Mouse (Mus musculus): ENCODE measurements around the gene Gas7.

Gas7 gene

GRCm38 (mm10) chr11:67537353-67537752 lies 82.1 kb downstream of the Gas7 start:
- DNase-seq, result no peak

- no peak for DNase-seq
These were observed 83.3 kb downstream of the Gas7 start for GRCm38 (mm10) chr11:67538557-67538956.

DNA sequence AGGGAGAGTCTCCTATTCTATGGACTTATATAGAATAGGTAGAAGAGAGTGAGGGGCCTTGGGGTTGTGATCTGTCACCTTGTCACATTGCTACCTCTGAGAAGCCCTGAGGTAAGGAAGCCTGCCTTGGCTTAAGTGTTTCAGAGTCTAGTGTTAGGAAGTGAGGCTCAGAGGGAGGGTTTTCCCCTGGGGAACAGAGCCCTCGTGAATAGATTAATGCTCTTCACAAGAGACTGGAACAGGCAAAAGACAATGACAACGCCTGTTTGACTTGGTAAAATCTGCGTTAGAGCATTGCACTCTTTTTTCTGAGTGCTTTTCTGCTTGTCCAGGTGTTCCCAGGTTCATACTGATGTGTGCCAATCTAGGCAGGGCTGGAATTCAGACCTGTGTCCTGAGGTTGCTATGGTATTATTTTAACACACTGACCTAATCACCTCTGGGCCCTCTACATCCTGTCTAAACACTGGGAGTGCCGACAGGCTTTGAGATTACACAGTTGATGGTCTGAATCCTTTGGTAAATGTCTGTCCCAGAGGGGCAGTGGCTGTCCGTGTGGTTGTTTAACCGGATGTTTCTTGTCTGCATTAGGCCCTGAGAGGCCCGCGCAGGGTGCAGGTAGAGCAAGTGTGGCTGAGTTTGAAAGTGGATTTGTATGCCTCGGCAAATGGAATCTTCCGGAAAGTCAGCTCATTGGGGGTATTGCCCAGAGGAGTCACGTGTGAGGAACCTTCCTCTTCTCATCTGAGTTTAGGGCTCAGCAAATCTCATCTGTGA lies 89.6 kb downstream of the Gas7 start:
- no peak for DNase-seq

DNA sequence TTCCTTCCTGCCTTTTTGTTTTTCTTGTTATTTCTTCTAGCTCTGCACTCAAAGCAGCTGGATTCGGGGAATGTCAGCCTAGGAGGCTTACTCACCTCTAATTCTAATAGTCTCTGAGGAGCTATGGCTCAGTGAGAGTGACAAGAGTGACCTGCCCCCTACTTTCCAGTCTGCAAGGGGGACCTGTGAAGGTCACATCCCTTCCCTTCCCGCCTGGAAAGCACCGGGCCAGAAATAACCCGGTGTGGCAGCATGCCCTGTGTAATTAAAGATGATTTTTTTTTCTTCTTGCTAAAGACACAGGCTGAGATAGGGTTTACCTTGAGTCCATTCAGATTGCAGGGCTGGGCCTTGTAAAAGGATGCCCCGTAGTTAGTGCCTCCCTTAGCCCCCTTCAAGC lies 91.3 kb downstream of the Gas7 start:
- no peak for DNase-seq

DNA sequence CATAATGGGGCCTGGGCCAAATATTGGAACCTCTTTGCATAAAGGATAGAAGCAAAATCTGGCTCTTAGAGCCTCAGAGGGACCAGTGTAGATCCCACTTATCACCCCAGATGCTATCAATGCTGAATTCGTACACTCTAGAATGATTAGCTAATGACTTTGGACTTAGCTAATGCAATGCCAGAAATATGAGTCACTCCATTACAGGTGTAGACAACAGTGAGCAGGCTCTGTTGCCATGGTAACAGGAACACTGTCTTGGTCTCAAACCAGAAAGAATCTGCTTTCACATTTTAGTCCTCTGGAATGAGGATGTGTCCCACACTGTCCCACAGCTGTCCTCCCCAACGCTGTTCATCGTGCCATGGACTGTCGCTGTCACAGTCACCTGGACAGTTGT lies 94.1 kb downstream of the Gas7 start:
- no peak for DNase-seq

- DNase-seq, result no peak
These were observed 94.7 kb downstream of the Gas7 start for GRCm38 (mm10) chr11:67549762-67550488.

GRCm38 (mm10) chr11:67552400-67552799 lies 97.2 kb downstream of the Gas7 start:
- DNase-seq, result no peak

GRCm38 (mm10) chr11:67554276-67554675 lies 99.0 kb downstream of the Gas7 start:
- no peak for DNase-seq

DNA sequence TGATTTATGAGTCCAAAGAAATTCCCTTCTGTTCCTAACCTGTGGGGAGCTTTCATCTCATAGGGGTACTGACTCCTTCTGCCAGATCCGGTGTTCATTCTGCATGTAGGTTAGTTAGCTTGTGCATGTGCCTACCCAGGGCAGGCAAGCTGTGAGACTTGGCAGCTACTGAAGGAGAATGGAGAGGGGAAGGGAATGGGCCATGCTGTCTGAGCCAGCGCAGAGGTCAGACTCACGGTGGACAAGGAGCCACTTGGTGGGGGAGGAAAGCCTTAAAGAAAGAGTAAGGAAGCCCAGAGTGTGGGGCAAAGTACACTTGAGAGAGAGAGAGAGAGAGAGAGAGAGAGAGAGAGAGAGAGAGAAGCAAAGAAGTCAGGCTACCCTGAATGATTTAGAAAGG lies 101.1 kb downstream of the Gas7 start:
- DNase-seq, result no peak

DNA sequence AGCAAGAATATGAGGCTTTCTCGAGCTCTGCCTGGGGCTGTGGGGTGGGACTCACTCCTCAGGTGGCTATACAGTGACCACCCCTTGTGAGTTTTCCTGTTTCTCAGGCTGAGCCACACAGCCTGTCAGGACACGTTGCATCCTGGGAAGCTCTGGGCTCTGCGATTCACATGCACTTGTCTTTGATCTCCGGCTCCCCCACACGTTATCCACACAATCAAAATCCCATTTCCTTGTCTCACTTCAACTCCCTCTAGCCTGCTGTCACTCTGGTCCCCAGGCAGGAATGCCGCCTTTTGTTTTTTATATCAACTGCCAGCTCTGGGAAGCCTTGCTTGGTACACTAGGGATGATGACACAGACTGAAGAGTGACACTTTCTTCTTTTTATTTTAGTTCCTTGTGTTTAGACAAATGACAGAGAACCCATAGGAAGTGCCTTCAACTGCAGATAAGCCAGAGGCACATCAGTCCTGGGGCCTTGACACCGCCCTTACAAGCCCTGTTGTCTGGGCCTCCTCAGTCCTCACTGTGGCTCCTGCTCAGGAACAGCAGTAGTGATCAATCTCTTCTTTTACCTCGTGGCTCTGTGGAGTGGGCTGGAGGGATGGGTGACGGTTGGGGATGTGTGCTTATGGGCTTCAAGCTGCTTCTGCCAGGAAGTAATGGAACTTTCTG lies 103.7 kb downstream of the Gas7 start:
- no peak for DNase-seq

GRCm38 (mm10) chr11:67559522-67559921 lies 104.3 kb downstream of the Gas7 start:
- DNase-seq, result no peak

DNA sequence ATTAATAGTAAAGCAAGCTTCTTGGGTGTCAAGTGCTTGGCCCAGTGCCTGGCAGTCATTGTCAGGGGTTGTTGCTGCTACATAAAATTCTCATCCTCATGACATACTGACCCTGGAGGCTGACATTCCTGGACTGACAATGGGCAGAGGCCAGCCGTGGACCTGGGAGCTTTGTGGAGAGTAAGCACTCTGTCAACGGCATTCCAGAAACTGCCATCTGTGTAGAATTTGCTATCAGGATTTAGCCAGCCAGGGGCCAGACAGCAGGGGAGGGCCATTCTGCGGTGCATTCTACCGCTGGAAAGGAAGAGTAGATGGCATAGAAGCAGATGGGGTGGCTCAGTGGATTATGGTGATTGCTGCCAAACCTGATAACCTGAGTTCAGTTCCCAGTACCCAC lies 106.4 kb downstream of the Gas7 start:
- DNase-seq, result no peak

GRCm38 (mm10) chr11:67563141-67563540 lies 107.9 kb downstream of the Gas7 start:
- no peak for DNase-seq

DNA sequence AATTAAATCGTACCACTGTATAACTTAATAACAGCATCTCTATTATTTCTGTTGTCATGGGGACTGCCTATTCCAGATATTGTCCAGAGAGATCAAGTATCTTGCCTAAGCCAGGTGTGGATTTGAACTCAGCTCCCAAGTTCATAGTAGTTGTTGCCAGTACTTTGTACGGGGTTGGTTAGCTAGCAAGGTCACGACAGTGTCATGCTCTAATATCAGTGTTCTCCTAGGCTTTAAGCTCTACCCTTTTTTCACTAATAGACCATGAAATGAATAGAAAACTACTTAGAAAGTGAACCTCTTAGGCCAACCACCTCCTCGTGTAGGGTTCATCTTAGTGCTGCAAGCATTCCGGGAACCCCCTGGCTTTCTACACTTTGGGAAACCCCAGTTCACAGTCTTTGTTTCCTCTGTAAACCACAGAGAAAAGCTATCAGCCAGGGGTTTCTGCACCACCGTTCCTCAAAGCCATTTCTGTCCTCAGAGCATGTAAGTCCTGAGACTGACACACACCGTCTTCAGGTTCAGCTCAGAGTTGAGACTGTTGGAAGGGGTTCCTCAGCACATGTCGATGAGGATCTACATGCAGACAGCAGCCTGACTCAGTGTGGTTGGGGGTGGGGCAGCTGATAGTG lies 108.9 kb downstream of the Gas7 start:
- DNase-seq, result peak; percentile 8

DNA sequence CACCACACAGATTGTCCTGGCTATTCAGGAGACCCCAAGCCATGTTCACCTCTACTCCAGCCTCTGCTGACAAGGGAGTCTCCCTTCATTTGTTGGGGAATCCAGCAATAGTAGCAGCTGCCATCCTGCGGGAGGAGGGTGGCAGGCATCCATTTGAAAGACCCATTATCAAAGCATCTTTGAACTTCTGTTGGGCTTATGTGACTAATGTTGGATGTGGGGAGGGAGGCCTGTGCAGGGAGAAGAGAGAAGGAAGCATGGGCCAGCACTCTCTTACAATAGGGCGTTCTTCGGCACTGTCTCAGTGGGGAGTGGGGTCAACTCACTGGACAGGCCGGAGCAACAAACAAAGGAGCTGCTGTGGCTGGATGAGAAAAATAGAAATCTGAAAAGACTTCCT lies 110.3 kb downstream of the Gas7 start:
- DNase-seq, result no peak

DNA sequence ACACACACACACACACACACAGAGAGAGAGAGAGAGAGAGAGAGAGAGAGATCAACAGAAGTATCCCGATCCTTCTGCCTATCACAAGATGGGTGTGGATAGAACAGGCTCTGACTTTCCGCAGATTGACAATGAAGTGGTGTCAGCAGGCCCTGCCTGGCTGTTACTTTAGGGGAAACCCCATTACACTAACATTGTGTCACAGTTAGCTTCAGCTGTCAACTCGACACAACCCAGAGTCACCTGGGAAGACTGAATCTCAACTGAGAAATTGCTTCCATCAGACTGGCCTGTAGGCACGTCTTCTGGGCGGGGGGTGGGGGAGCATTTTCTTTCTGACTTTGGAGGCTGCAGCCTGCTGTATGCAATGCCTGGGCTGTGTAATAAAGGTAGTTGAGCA lies 111.5 kb downstream of the Gas7 start:
- DNase-seq, result no peak

DNA sequence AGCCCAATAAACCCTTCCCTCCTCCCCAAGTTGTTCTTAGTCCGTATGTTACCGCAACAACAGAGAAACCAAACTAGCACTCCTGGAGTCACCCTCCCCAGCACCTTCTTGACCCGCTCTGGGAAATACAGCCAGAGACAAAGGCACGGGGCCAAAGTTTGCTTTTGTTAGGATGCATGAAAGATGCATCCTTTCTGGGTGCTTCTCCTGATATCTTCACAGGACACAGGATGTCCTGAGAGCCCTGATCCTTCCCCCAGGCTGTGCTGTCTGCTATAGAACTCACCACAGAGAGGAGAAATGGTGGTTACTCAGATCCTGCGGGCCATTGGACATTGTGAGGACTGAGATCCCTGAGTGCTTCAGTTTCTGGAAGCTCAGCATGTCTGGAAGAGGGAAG lies 111.9 kb downstream of the Gas7 start:
- DNase-seq, result no peak

DNA sequence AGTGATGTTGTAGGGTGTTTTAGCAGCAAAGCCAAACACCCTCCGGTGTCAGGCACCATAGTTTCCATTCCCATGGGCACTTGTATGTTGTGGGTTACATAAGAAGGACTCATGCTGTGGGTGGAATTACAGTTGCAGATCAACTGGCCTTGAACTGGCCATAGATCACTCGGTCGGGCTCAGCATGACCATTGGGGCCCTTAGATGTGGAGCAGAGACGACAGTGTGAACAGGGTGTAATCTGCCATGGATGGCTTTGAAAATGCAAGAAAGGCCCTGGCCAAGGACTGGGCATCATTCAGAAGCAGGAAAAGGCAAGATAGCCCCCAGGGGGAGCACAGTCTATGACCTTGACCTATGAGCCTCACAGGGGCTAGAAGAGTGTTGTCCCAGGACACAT lies 112.8 kb downstream of the Gas7 start:
- no peak for DNase-seq

- DNase-seq, result no peak
These were observed 113.6 kb downstream of the Gas7 start for GRCm38 (mm10) chr11:67568815-67569214.

- DNase-seq, result no peak
These were observed 115.7 kb downstream of the Gas7 start for GRCm38 (mm10) chr11:67570947-67571346.

- no peak for DNase-seq
These were observed 119.1 kb downstream of the Gas7 start for GRCm38 (mm10) chr11:67574344-67574743.

- no peak for DNase-seq
These were observed 122.2 kb downstream of the Gas7 start for GRCm38 (mm10) chr11:67577472-67577871.

DNA sequence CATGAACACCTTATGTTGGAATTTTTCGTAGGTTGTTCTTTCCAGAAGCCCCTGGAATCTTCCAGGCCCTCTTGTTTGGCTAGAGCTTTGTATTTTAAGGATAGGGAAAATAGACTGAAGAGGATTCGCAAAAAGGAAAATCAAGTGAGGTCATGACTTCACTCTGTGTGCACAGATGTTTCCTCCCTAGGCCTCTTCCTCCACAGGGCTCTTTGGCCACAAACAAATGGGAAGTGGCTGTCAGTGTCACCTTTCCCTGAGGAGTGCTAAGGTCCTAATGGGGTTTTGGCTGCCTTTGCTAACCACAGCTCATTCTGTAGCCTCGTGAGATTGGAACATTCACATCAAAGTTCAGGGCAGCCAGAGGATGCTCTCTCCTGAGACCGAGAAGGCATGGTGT lies 122.8 kb downstream of the Gas7 start:
- DNase-seq, result no peak

- no peak for DNase-seq
These were observed 123.9 kb downstream of the Gas7 start for GRCm38 (mm10) chr11:67579136-67579535.
